Mouse (Mus musculus) frontal cortex, postnatal 36 days (tissue): ENCODE data around the gene Phf7.

ENCODE experiments used
- DNase-seq, 2 experiments: peaks; one replicate each; pipeline ENCODE4 v3.0.0; 2022; ENCODE audit warnings: low spot score in 2 of 2

Gene Phf7

GRCm38 (mm10) chr14:31251084-31251604 lies at the start of gene Phf7, which contains the start of gene Bap1:
TSS of gene Phf7 (minus strand) at chr14:31251317.
TSS of gene Bap1 (plus strand) at chr14:31251450.
- DNase-seq = peak; percentile 97

- no peak for DNase-seq
Measured at GRCm38 (mm10) chr14:31285728-31286127, 34.6 kb upstream of the Phf7 start.

GRCm38 (mm10) chr14:31272164-31272563 lies 21.0 kb upstream of the Phf7 start:
- DNase-seq = peak; percentile 78 to 83

- no peak for DNase-seq
Measured at GRCm38 (mm10) chr14:31271121-31271520, 20.0 kb upstream of the Phf7 start.

GRCm38 (mm10) chr14:31269456-31270100 lies 18.5 kb upstream of the Phf7 start:
- DNase-seq = peak; percentile 34 to 38

GRCm38 (mm10) chr14:31268301-31269001 lies 17.3 kb upstream of the Phf7 start:
- peak; percentile 66 to 79 for DNase-seq

GRCm38 (mm10) chr14:31267649-31268048 lies 16.5 kb upstream of the Phf7 start:
- DNase-seq = peak; percentile 39 to 51

- no peak for DNase-seq
Measured at GRCm38 (mm10) chr14:31260932-31261331, 9.8 kb upstream of the Phf7 start.

GRCm38 (mm10) chr14:31260374-31260773 lies 9.3 kb upstream of the Phf7 start:
- no peak for DNase-seq

- no peak for DNase-seq
Measured at GRCm38 (mm10) chr14:31258476-31259050, 7.4 kb upstream of the Phf7 start.

GRCm38 (mm10) chr14:31252091-31252490 lies 974 bp upstream of the Phf7 start:
- no peak for DNase-seq

- DNase-seq = no peak
Measured at GRCm38 (mm10) chr14:31251626-31252025, 509 bp upstream of the Phf7 start.

GRCm38 (mm10) chr14:31250222-31251083 lies 664 bp downstream of the Phf7 start:
- no peak for DNase-seq

- no peak for DNase-seq
Measured at GRCm38 (mm10) chr14:31248396-31248795, 2.7 kb downstream of the Phf7 start.

GRCm38 (mm10) chr14:31245946-31246345 lies 5.2 kb downstream of the Phf7 start:
- DNase-seq = no peak

GRCm38 (mm10) chr14:31244777-31245176 lies 6.3 kb downstream of the Phf7 start:
- no peak for DNase-seq

- DNase-seq = no peak
Measured at GRCm38 (mm10) chr14:31240528-31240927, 10.6 kb downstream of the Phf7 start.

- DNase-seq = no peak
Measured at GRCm38 (mm10) chr14:31237101-31237882, 13.8 kb downstream of the Phf7 start.

GRCm38 (mm10) chr14:31233996-31234591 lies 17.0 kb downstream of the Phf7 start:
- peak; percentile 83 to 87 for DNase-seq
